Mouse (Mus musculus) lung, postnatal 10 days (tissue): ENCODE results near the gene Fbxl13.

ENCODE experiments used
- DNase-seq: peaks from one replicate; pipeline ENCODE4 v3.0.0; 2021

Gene Fbxl13

GRCm38 (mm10) chr5:21645439-21646132 is at the start of gene Fbxl13, which contains the start of gene Armc10:
TSS of gene Fbxl13 (minus strand) at chr5:21645634.
TSS of gene Armc10 (plus strand) at chr5:21645813.
- peak; percentile 94 for DNase-seq

- no peak for DNase-seq
Measured at GRCm38 (mm10) chr5:21694854-21695490, 49.5 kb upstream of the Fbxl13 start.

GRCm38 (mm10) chr5:21693372-21693870 is 48.0 kb upstream of the Fbxl13 start:
- no peak for DNase-seq

- DNase-seq, result no peak
Measured at GRCm38 (mm10) chr5:21692230-21692629, 46.8 kb upstream of the Fbxl13 start.

DNA sequence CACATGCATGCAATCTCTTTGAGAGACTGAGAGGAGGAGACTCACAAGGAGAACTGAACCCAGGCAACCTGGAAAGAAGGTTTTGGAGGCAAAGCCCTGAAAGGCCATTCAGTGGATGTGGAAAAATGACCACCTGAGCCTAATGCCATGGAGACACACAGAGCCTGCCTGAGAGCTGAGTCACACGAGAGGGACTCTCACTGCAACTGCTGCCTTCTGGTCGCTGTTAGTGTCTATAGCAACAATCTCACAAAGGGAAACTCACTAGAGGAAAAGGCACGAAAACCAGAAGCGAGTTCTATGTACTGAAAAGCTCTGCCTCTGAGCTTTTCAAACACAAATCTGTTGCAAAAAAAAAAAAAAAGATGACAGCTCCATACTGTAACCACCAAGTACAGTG is 41.6 kb upstream of the Fbxl13 start:
- DNase-seq, result no peak

DNA sequence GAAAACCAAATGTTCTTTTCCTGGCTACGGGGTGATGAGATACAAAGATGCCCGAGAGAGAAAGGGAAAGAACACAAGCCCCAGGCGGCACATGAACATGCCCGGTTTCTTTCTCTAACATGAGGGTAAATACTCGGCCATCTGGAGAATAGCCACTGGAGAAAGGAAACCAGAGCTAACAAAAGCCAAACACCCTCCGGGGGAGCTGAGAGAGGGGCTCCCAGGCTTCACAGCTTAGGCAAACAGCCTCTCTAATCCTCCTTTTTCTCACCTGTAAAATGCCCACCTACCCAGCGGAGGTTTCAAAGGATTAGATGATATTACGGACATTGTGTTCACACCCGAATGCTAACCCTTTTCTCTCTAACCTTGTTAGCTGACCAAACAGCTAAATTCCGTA is 39.6 kb upstream of the Fbxl13 start:
- no peak for DNase-seq

DNA sequence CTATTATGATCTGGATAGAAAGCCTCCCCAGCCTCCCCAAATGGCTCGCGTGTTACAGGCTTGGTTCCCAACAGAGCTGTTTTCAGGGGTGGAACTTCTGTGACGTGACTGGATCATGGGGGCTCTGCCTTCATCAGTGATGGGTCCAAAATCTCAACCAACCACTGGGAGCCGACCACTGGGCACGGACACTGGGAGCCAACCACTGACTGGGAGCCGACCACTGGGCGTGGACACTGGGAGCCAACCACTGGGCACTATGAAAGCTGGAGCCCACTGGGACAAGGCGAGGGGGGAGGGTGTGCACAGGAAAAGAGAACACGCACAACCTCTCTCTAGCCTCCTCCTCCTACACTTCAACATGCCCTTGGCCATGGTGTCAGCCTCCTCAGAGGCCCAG is 38.4 kb upstream of the Fbxl13 start:
- DNase-seq, result no peak

GRCm38 (mm10) chr5:21680940-21681339 is 35.5 kb upstream of the Fbxl13 start:
- no peak for DNase-seq

DNA sequence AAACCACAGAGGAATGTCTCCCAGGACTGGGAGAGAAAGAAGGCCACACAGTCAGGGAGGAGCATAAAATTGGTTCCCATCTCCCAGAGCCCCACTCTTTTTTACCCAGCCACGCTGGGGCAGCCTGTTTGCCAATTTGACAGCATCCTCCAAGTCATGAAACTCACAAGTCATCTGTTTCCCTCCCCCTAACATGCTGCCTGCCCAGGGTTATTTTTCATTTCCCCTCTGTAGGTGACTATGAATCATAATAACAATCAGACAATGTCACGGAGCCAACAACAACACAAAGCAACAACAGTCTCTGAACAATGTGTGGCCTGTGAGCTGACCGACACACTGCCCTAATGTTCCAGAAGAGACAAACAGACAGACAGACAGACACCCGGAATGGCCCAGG is 34.6 kb upstream of the Fbxl13 start:
- DNase-seq, result no peak

GRCm38 (mm10) chr5:21678363-21678762 is 32.9 kb upstream of the Fbxl13 start:
- no peak for DNase-seq

DNA sequence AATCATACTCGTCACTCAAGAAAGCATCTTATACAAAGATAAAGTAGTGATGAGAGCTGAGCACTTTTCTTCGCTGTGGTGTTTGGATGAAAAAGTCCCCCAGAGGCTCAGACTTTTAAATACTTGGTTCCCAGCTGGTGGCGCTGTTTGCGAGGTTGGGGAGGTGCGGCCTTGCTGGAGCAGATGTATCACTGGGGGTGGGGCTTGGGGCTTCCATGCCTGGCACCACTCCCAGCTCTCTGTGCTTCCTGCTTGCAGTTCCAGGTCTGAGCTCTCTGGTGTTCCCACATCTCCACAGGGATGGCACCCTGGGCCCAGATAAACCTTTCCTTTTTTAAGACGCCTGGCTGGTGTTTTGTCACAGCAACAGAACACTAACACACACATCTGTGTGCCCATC is 32.5 kb upstream of the Fbxl13 start:
- DNase-seq, result peak; percentile 30

- no peak for DNase-seq
Measured at GRCm38 (mm10) chr5:21675494-21675893, 30.1 kb upstream of the Fbxl13 start.

- no peak for DNase-seq
Measured at GRCm38 (mm10) chr5:21675019-21675418, 29.6 kb upstream of the Fbxl13 start.

DNA sequence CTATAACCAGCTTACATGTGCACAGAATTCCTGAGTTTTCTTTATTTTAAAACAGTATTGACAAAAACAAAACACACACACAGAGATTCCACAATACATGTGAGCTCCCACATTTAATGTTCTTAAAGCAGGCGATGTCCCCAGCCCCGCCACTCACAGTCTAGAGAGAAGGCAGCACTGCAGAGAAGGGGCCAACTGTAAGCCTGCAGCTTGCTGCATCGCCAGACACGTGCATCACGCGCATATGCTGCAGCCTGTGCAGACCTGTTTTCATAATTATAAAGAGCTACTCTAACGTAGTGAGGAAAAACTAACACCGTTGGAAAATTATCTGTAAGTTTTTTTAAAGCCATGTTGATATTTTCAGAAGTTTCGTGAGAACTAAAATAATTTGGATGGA is 28.3 kb upstream of the Fbxl13 start:
- no peak for DNase-seq

DNA sequence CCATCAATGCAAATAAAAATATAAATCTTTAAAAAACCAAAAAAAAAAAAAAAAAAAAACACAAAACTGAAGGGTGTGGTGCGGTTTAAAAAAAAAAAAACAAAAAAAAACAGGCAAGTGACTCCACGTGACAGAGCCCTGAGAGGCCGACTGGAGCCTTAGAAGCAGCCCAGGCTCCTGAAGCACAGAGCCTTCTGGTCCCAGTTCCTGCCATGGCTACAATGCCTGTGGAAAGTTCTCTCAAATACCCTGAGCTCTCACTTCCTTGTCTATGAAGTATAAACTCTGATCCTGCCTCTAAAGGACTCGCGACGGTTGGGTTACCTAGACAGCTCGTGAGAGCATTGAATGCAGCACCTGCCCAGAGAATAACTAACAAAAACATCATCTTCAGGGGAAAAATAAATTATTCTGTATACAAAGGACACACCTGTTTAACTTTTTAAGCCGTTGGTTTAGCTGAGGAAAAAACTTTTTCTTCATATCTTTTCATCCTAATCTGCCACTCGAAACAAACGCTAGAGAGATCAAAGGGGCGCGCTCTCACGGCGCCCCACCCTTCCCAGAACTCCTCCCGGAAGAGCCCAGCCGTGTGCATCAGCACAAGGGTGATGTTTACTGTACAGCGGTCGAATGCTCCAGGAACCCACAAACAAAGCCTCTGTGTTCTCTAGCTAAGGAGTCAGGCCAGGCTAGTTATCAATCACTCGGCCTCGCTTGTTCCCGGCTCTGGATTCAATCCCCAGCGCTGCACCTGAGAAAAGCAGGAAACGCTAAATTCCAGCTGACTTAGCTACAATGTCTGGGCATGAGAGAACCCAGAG is 27.6 kb upstream of the Fbxl13 start:
- DNase-seq, result no peak

DNA sequence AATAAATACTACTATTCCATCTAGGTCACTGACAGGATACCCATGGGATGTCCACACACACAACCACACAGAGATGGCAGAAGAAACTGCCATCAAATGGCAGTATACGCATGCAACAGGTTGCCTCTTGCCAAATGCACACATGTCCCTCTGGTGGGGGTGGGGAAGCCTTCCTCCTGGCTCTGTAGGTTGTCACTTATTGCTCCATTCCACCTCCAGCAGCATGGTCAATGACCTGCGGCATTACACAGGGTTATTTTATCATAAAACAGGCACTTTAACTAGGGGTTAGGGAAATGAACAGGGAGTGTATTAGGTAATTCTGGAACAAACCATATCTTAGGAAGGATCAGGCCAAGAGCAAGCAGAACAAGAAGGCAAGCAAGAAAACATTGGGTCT is 23.9 kb upstream of the Fbxl13 start:
- DNase-seq, result no peak

GRCm38 (mm10) chr5:21667191-21668137 is 22.0 kb upstream of the Fbxl13 start:
- DNase-seq, result no peak

GRCm38 (mm10) chr5:21663081-21663480 is 17.6 kb upstream of the Fbxl13 start:
- DNase-seq, result no peak

DNA sequence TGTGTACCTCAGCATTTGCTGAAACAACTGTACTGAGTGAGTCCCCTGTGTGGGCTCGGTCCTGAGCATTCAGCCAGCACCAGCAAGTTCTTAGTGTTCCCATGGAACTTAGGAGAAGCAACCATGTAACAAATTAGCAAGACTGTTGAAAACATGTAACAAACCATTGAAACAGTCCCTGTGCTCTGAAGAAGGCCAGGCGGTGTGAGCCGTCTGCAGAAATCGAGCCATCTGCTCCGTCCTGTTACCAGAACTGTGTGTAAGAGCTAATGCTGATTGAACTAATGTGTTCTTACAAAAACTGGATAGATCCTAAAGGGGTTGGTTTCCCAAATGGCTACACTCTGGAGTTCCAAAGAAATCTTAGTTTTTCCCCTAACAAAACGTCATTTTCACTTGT is 15.4 kb upstream of the Fbxl13 start:
- DNase-seq, result no peak

- DNase-seq, result peak; percentile 92
Measured at GRCm38 (mm10) chr5:21658623-21659395, 13.4 kb upstream of the Fbxl13 start.

DNA sequence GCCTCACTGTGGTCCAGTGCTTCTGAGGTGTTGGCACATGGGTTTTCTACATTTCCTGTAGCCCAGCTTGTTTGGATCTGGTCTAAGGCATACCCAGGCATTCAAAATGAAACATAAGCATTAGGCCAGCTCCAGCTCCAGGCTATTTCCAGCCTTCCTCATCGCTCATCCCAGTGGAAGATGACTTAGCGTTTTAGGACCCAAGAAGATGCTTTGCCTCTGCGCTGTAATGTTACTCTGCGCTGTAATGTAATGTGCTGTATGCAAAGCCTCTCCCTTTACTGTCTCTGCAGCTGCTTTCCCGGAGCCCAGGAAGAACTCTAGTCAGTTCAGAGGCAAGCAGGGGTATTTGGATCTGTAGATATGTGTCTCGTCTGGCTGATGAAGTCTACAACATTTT is 12.6 kb upstream of the Fbxl13 start:
- DNase-seq, result no peak

- peak; percentile 62 for DNase-seq
Measured at GRCm38 (mm10) chr5:21656912-21657311, 11.5 kb upstream of the Fbxl13 start.
